Mouse (Mus musculus) spleen, adult 2 months (tissue): Measurements from ENCODE around the gene Bola2. TPM values are rescaled to one million over a fixed set of nuclear protein-coding genes. Genes with fewer than 3 reads are reported as not detected.
"Not testable (repeated sequence)": the region's sequence is repeated elsewhere in the genome, so short reads cannot be mapped to it uniquely, and the experiment has no call there.

Source experiments
- DNase-seq, 2 experiments: peaks; one replicate each; pipeline versions ENCODE4 v3.0.0 to v3.0.0-alpha.2; 2012 to 2021; ENCODE audit warnings: low spot score in 2 of 2, low read depth in 1 of 2
- H3K27ac ChIP-seq: fragments of 200-500 bp; 2 replicates; pipeline ENCODE4 v1.5.1; 2012; ENCODE audit warnings: low read length, inconsistent platforms; ENCODE audit not compliant: insufficient read depth
- H3K27me3 ChIP-seq: fragments of 200-500 bp; 2 replicates; pipeline ENCODE4 v1.6.1; 2012; ENCODE audit warnings: mild to moderate bottlenecking, moderate library complexity, low read length, inconsistent platforms; ENCODE audit not compliant: control insufficient read depth, insufficient read depth
- H3K36me3 ChIP-seq: fragments of 200-500 bp; 2 replicates; pipeline ENCODE4 v1.6.1; 2012; ENCODE audit warnings: mild to moderate bottlenecking, low read length, inconsistent platforms; ENCODE audit not compliant: control insufficient read depth, insufficient read depth
- H3K4me1 ChIP-seq: fragments of 200-500 bp; 2 replicates; pipeline ENCODE4 v1.6.1; 2011; ENCODE audit warnings: inconsistent platforms; ENCODE audit not compliant: control insufficient read depth, insufficient read depth, insufficient read length
- H3K4me3 ChIP-seq: fragments of 200-500 bp; 2 replicates; pipeline ENCODE4 v1.5.1; 2011; ENCODE audit warnings: mild to moderate bottlenecking, inconsistent platforms; ENCODE audit not compliant: insufficient read depth, insufficient read length; ENCODE audit errors: extremely low read depth
- CTCF ChIP-seq: fragments of 200-500 bp; IDR thresholded peaks from 2 replicates; pipeline ENCODE4 v1.5.1; 2011; ENCODE audit warnings: mild to moderate bottlenecking, inconsistent platforms; ENCODE audit not compliant: insufficient read depth, insufficient read length, insufficient replicate concordance; ENCODE audit errors: extremely low read depth
- POLR2A ChIP-seq: fragments of 200-500 bp; IDR thresholded peaks from 2 replicates; pipeline ENCODE4 v1.6.1; 2011; ENCODE audit warnings: low read depth, low read length, inconsistent platforms
- WGBS: fragments of 180-500 bp; shearing (Covaris S2); methylation state at CpG from one replicate; pipeline ENCODE4 v1.1.7; 2018; 5-methylcytosine and 5-hydroxymethylcytosine counted together
- polyA plus RNA-seq: library from polyadenylated mRNA; depleted of rRNA; stranded (reverse); fragments of >200 nt; gene quantifications from 2 replicates; pipeline ENCODE4 v1.2.3, GENCODE M21; 2012

The Bola2 gene
- polyA plus RNA-seq, 1 experiment = 37.4 TPM

DNA sequence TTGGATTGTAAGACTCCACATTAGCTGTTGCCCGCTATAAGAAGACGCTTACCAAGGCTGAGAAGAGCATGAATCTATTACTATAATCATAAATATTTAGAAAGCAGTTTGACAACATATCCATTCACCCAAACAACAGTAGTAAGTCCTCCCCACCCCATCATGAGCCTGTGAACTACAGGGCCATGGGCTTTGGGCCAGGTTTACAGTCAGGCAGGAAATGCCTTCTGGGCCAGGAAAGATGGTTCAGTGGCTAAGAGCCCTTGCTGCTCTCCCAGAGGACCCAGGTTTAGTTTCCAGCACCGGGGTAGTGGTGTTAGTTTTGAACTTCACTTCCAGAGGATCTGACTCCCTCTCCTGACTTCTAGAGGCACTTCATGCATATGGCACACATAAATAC, 22.4 kb downstream of the Bola2 start:
- Histone ChIP-seq H3K27ac (no peak overlapping the region), H3K36me3 (no peaks in the 10 kb centered on the region), H3K4me1 (peaks cover 2% of the 10 kb centered on the region; the same call in 1 of the 2 replicates), H3K4me3 (no peak overlapping the region), H3K27me3 (no peaks in the 10 kb centered on the region)
- DNase-seq = no peak
- TF ChIP-seq POLR2A = no peak
- no peak for TF ChIP-seq CTCF
- WGBS = 80% methylated on average over 3 of the region's 3 CpGs

- H3K4me3 ChIP-seq = no peak overlapping the region
- no peaks in the 10 kb centered on the region for H3K36me3 ChIP-seq
- H3K27me3 ChIP-seq = no peaks in the 10 kb centered on the region
- TF ChIP-seq POLR2A (no peak), CTCF (no peak)
- 92% methylated on average over 5 of the region's 5 CpGs for WGBS
- H3K4me1 ChIP-seq = peaks cover 2% of the 10 kb centered on the region; the same call in 1 of the 2 replicates
- no peak for DNase-seq
- no peak overlapping the region for H3K27ac ChIP-seq
These were observed 23.7 kb downstream of the Bola2 start for GRCm38 (mm10) chr7:126718787-126719337.

- H3K27me3 ChIP-seq = no peaks in the 10 kb centered on the region
- no peak for TF ChIP-seq POLR2A
- TF ChIP-seq CTCF = no peak
- DNase-seq = no peak
- WGBS = 84% methylated on average over 13 of the region's 13 CpGs
- H3K4me3 ChIP-seq = no peak overlapping the region
- H3K4me1 ChIP-seq = peaks cover 2% of the 10 kb centered on the region; the same call in 1 of the 2 replicates
- 0 out of 2 replicates have a peak overlapping the region, but pooled peaks have one; percentile 43 for H3K27ac ChIP-seq
- H3K36me3 ChIP-seq = no peaks in the 10 kb centered on the region
These were observed 26.4 kb downstream of the Bola2 start for GRCm38 (mm10) chr7:126721635-126722034.

GRCm38 (mm10) chr7:126725077-126725476, 29.9 kb downstream of the Bola2 start:
- H3K27ac ChIP-seq = no peak overlapping the region
- H3K4me1 ChIP-seq = peaks cover 4% of the 10 kb centered on the region; the same call in 1 of the 2 replicates
- no peak overlapping the region for H3K4me3 ChIP-seq
- H3K36me3 ChIP-seq = no peaks in the 10 kb centered on the region
- WGBS = 28% methylated on average over 3 of the region's 3 CpGs
- no peaks in the 10 kb centered on the region for H3K27me3 ChIP-seq
- no peak for DNase-seq
- TF ChIP-seq CTCF (no peak), POLR2A (no peak)

DNA sequence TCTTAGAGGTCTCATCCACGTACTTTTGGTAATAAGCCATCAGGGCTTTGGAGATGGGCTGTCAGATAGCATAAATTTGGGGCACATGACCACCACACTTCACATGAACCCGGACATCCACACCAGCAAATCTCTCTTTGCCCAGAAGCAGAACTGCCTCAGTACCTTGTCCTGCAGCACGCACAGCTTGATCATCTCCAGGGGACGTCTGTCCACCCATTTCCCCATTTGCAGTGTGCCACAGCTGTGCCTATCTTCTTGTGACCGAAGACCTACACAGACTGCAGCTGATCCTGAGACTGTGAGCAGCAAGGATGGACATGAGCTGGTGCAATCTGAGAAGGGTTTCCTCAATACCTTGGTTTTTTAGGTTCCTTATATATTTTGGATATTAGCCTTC, 30.5 kb downstream of the Bola2 start:
- no peaks in the 10 kb centered on the region for H3K27me3 ChIP-seq
- WGBS = 33% methylated on average over 5 of the region's 5 CpGs
- H3K4me1 ChIP-seq = peaks cover 4% of the 10 kb centered on the region; the same call in 1 of the 2 replicates
- TF ChIP-seq POLR2A = no peak
- no peak for TF ChIP-seq CTCF
- no peak overlapping the region for H3K4me3 ChIP-seq
- no peaks in the 10 kb centered on the region for H3K36me3 ChIP-seq
- no peak for DNase-seq
- H3K27ac ChIP-seq = no peak overlapping the region

- 69% methylated on average over 4 of the region's 4 CpGs for WGBS
- not testable (repeated sequence) for DNase-seq, H3K27me3 ChIP-seq, H3K4me3 ChIP-seq, H3K27ac ChIP-seq, H3K4me1 ChIP-seq, H3K36me3 ChIP-seq
These were observed 35.1 kb downstream of the Bola2 start for GRCm38 (mm10) chr7:126730256-126730789.

- H3K36me3 ChIP-seq = no peaks in the 10 kb centered on the region
- no peaks in the 10 kb centered on the region for H3K4me1 ChIP-seq
- H3K4me3 ChIP-seq = no peak overlapping the region
- 81% methylated on average over 8 of the region's 8 CpGs for WGBS
- H3K27ac ChIP-seq = no peak overlapping the region
- no peaks in the 10 kb centered on the region for H3K27me3 ChIP-seq
- no peak for TF ChIP-seq POLR2A
- TF ChIP-seq CTCF = no peak
- no peak for DNase-seq
These were observed 40.9 kb downstream of the Bola2 start for GRCm38 (mm10) chr7:126736122-126736521.
